Mouse (Mus musculus): ENCODE measurements around the gene Olfr512.

GRCm38 (mm10) chr7:108671058-108671457, 42.1 kb upstream of the Olfr512 start:
- TF ChIP-seq CHD2 (IDR thresholded peaks at IDR 0.05; ENCODE audit: low read depth, low read length) (no peak), HCFC1 (IDR thresholded peaks at IDR 0.05; ENCODE audit: borderline replicate concordance, insufficient read depth, low read length) (no peak), MAFK (IDR thresholded peaks at IDR 0.05; ENCODE audit: insufficient read depth, low read depth, low read length) (no peak), ZC3H11A (IDR thresholded peaks at IDR 0.05; ENCODE audit: borderline replicate concordance, low read depth, low read length) (no peak)

Measured in ES-E14 (cell line).